Mouse (Mus musculus) C2C12 (cell line): ENCODE measurements around the gene Stac3.

Source experiments
- CEBPB ChIP-seq: IDR thresholded peaks from one replicate; pipeline ENCODE4 v1.6.1; 2011; ENCODE audit warnings: low read depth, mild to moderate bottlenecking, control low read depth, moderate library complexity
- CTCF ChIP-seq: IDR thresholded peaks from one replicate; pipeline ENCODE4 v1.5.1; 2011; ENCODE audit not compliant: control insufficient read depth, insufficient read depth, insufficient read length

DNA sequence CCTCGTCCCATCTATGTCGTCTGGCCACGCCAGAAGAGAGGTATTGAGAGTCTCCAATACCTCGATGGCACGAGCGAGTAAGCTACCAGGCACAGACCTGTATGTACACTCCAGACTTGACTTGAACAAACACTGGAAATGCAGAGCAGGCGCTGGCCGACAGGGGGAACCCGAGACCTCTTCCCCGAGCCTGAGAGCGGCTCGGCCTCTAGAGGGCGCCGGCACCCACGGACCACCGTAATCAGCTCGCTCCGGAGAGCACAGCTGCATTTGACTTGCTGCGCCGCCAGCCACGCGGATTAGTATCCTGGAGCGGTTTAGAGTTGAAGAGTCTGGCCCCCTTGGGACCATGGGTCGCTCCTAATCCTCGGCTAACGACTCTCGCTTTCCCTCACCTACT lies 11.3 kb downstream of the Stac3 start:
- TF ChIP-seq CTCF, result peak; percentile 100
- no peak for TF ChIP-seq CEBPB
